ENCODE assay signal across 9 mouse cellular contexts in the genomic region with DNA sequence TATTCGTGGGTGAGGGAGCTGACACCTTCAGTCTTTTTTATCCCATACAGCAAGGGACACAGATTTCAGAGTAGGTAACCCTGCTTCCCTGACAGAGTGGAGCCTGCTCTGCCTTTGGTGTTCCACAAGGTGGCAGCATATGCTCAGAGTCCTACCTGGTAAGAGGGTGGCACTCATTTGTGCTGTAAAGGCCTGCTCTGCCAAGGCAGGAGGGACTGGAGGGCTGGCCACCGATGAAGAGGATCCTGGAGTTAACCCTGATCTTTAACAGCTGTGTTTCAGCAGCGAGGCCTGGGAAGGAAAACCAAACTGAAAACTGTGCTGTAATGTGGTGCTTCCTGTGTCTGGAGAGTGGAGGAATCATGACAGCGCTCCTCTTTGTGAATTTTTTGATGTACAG.
DNase-seq lines count a peak whose midpoint lies in the region; ATAC-seq and TF ChIP-seq lines count a peak whose summit lies in the region.
"Had no signal": no experiment of that assay in that cellular context is flagged by ENCODE, and none has a peak within 500 bp of the region (broad histone marks: within the 10 kb centered on the region; RNA-seq: fewer than 3 reads in every experiment).

No protein-coding gene starts in this region.

- 0 out of 2 replicates have a peak, but pooled peaks have one; percentile 29 for ATAC-seq in embryonic facial prominence, embryonic 11.5 days (replicated peaks; ENCODE audit: insufficient number of reproducible peaks, low FRiP score, low TSS enrichment, low read depth)
- ATAC-seq in hindbrain, embryonic 16.5 days: peak; percentile 55; the same call in 1 of the 2 replicates
- ATAC-seq in limb, embryonic 11.5 days (ENCODE audit: insufficient number of reproducible peaks, low FRiP score, low TSS enrichment, low read depth): 0 out of 2 replicates have a peak, but pooled peaks have one; percentile 57
- peak; percentile 55; the same call in 1 of the 2 replicates for ATAC-seq in neural tube, embryonic 15.5 days (ENCODE audit: low FRiP score)

- intact Hi-C loops in gastrocnemius, adult 2 months (cut with DNase I): loop anchor here (5.0 kb wide), 1 partner anchor 132 kb away; no protein-coding TSS in a partner anchor

- no peaks in the 10 kb centered on the region for H3K36me3 ChIP-seq in embryonic facial prominence, embryonic 11.5 days (replicated peaks; ENCODE audit: control insufficient read depth, insufficient read depth, low read depth, low read length)
- H3K36me3 ChIP-seq in hindbrain, embryonic 16.5 days (ENCODE audit: control insufficient read depth, insufficient read depth, low read length): no peaks in the 10 kb centered on the region
- no peaks in the 10 kb centered on the region for H3K36me3 ChIP-seq in limb, embryonic 11.5 days (ENCODE audit: control insufficient read depth, insufficient read depth, low read length)
- H3K36me3 ChIP-seq in neural tube, embryonic 15.5 days: no peaks in the 10 kb centered on the region
- H3K36me3 ChIP-seq: heart, embryonic 13.5 days had no signal

- WGBS in embryonic facial prominence, embryonic 11.5 days: 49% methylated on average over 4 of the region's 4 CpGs
- WGBS in hindbrain, embryonic 16.5 days: 41% methylated on average over 4 of the region's 4 CpGs
- WGBS in limb, embryonic 11.5 days: 37% methylated on average over 4 of the region's 4 CpGs
- WGBS in neural tube, embryonic 15.5 days: 37% methylated on average over 4 of the region's 4 CpGs

- no peaks in the 10 kb centered on the region for H3K27me3 ChIP-seq in embryonic facial prominence, embryonic 11.5 days (ENCODE audit: control insufficient read depth, insufficient read depth, low read length)
- no peaks in the 10 kb centered on the region; the same call in 1 of the 2 replicates for H3K27me3 ChIP-seq in hindbrain, embryonic 16.5 days (replicated peaks; ENCODE audit: control insufficient read depth, insufficient read depth, low read length)
- no peaks in the 10 kb centered on the region for H3K27me3 ChIP-seq in limb, embryonic 11.5 days (ENCODE audit: control insufficient read depth, insufficient read depth, low read length)
- H3K27me3 ChIP-seq in neural tube, embryonic 15.5 days (replicated peaks): no peaks in the 10 kb centered on the region

- no peak overlapping the region for H3K4me2 ChIP-seq in embryonic facial prominence, embryonic 11.5 days (ENCODE audit: low read depth, low read length)
- no peak overlapping the region for H3K4me2 ChIP-seq in hindbrain, embryonic 16.5 days (ENCODE audit: low read length)
- H3K4me2 ChIP-seq in limb, embryonic 11.5 days (ENCODE audit: low read depth, severe bottlenecking): no peak overlapping the region
- no peak overlapping the region for H3K4me2 ChIP-seq in neural tube, embryonic 15.5 days
- H3K4me2 ChIP-seq: heart, embryonic 13.5 days had no signal

- no peak overlapping the region for H3K4me3 ChIP-seq in gastrocnemius, adult 2 months
- H3K4me3 ChIP-seq in embryonic facial prominence, embryonic 11.5 days (ENCODE audit: low read depth, low read length): no peak overlapping the region
- H3K4me3 ChIP-seq in hindbrain, embryonic 16.5 days (ENCODE audit: low read length): no peak overlapping the region
- no peak overlapping the region for H3K4me3 ChIP-seq in limb, embryonic 11.5 days (ENCODE audit: low read depth, low read length)
- no peak overlapping the region for H3K4me3 ChIP-seq in neural tube, embryonic 15.5 days (replicated peaks)
- H3K4me3 ChIP-seq: heart, embryonic 13.5 days had no signal

- DNase-seq in gastrocnemius, adult 2 months: peak; percentile 52
- DNase-seq in gastrocnemius, adult 8-10 months (ENCODE audit: low spot score in 2 of 2): no peak
- DNase-seq in NIH3T3 (ENCODE audit: low read depth): peak; percentile 73
- DNase-seq in embryonic facial prominence, embryonic 11.5 days (ENCODE audit: low spot score): peak; percentile 67
- peak; percentile 63 for DNase-seq in limb, embryonic 11.5 days (ENCODE audit: low spot score)
- DNase-seq in thymus, postnatal 36 days: no peak

- H3K9me3 ChIP-seq in embryonic facial prominence, embryonic 11.5 days (replicated peaks; ENCODE audit: control insufficient read depth, low read length): no peaks in the 10 kb centered on the region
- H3K9me3 ChIP-seq in hindbrain, embryonic 16.5 days (ENCODE audit: control insufficient read depth, low read length): no peaks in the 10 kb centered on the region
- H3K9me3 ChIP-seq in limb, embryonic 11.5 days (ENCODE audit: control insufficient read depth, low read length): no peaks in the 10 kb centered on the region
- no peaks in the 10 kb centered on the region for H3K9me3 ChIP-seq in neural tube, embryonic 15.5 days (replicated peaks)
- H3K9me3 ChIP-seq: heart, embryonic 13.5 days had no signal

- peak; percentile 85 for TF ChIP-seq CTCF in gastrocnemius, adult 2 months (IDR thresholded peaks at IDR 0.05)

- H3K4me1 ChIP-seq in embryonic facial prominence, embryonic 11.5 days (ENCODE audit: control insufficient read depth, insufficient read depth, low read length): no peaks in the 10 kb centered on the region
- H3K4me1 ChIP-seq in hindbrain, embryonic 16.5 days (ENCODE audit: control insufficient read depth, insufficient read depth, low read depth, low read length): peaks cover 8% of the 10 kb centered on the region
- H3K4me1 ChIP-seq in limb, embryonic 11.5 days (ENCODE audit: control insufficient read depth, insufficient read depth, low read length): no peaks in the 10 kb centered on the region
- peaks cover 21% of the 10 kb centered on the region for H3K4me1 ChIP-seq in neural tube, embryonic 15.5 days
- H3K4me1 ChIP-seq: heart, embryonic 13.5 days had no signal

- H3K27ac ChIP-seq in gastrocnemius, adult 2 months: peak overlapping the region; percentile 43
- H3K27ac ChIP-seq in embryonic facial prominence, embryonic 11.5 days (replicated peaks; ENCODE audit: low read depth, low read length): no peak overlapping the region
- H3K27ac ChIP-seq in hindbrain, embryonic 16.5 days (ENCODE audit: low read depth, low read length): peak overlapping the region; percentile 7; the same call in 1 of the 2 replicates
- no peak overlapping the region for H3K27ac ChIP-seq in limb, embryonic 11.5 days (replicated peaks; ENCODE audit: low read depth, low read length)
- no peak overlapping the region for H3K27ac ChIP-seq in neural tube, embryonic 15.5 days (replicated peaks)
- H3K27ac ChIP-seq: heart, embryonic 13.5 days had no signal

- no peak overlapping the region for H3K9ac ChIP-seq in embryonic facial prominence, embryonic 11.5 days (replicated peaks; ENCODE audit: low read length)
- no peak overlapping the region for H3K9ac ChIP-seq in hindbrain, embryonic 16.5 days (ENCODE audit: low read depth, low read length)
- no peak overlapping the region for H3K9ac ChIP-seq in limb, embryonic 11.5 days (ENCODE audit: low read length)
- H3K9ac ChIP-seq in neural tube, embryonic 15.5 days (replicated peaks): no peak overlapping the region
- H3K9ac ChIP-seq: heart, embryonic 13.5 days had no signal

Comparison
In these comparisons a context has a peak if more than half of its experiments do, and no peak if none do; other contexts are left out.
1. DNase-seq: peak in gastrocnemius, adult 2 months (single experiment), NIH3T3 (single experiment), embryonic facial prominence, embryonic 11.5 days (single experiment) and limb, embryonic 11.5 days (single experiment); none in gastrocnemius, adult 8-10 months (0 of 2) and thymus, postnatal 36 days (0 of 2).
2. H3K27ac ChIP-seq: peak in gastrocnemius, adult 2 months (single experiment) and hindbrain, embryonic 16.5 days (single experiment); none in embryonic facial prominence, embryonic 11.5 days (single experiment), limb, embryonic 11.5 days (single experiment) and neural tube, embryonic 15.5 days (single experiment).
3. Peak in every context shown above with its lines, with median percentiles within 50 percentile points of each other: ATAC-seq.